Mouse (Mus musculus) ES-Bruce4 (cell line): ENCODE data around the gene Ttc39b.

ENCODE experiments used
- CTCF ChIP-seq: IDR thresholded peaks from one replicate; pipeline ENCODE4 v1.8.1; 2011; ENCODE audit warnings: low read depth, low read length
- EP300 ChIP-seq: IDR thresholded peaks from 2 replicates; pipeline ENCODE4 v1.6.1; 2011; ENCODE audit warnings: low read depth, low read length; ENCODE audit not compliant: insufficient read depth
- POLR2A ChIP-seq: IDR thresholded peaks from one replicate; pipeline ENCODE4 v1.8.1; 2011; ENCODE audit warnings: low read length; ENCODE audit not compliant: insufficient read depth

GRCm38 (mm10) chr4:83283973-83284767, 39.9 kb downstream of the Ttc39b start:
- TF ChIP-seq POLR2A: no peak
- TF ChIP-seq CTCF: no peak
- no peak for TF ChIP-seq EP300
